Mouse (Mus musculus): ENCODE measurements at regions not wholly inside any gene's neighbourhood (a gene's known extent, or its start where the extent isn't known, plus 50 kb on each side); places are given as distances from the start of the nearest gene placed in this dataset.

GRCm38 (mm10) chr12:14088960-14089359 is 62.9 kb downstream of the Fam84a start:
- WGBS = 61% methylated on average over 2 of the region's 2 CpGs
- Histone ChIP-seq H3K27ac (ENCODE audit: insufficient read depth, low read length) (no peak overlapping the region), H3K4me1 (ENCODE audit: control insufficient read depth, insufficient read depth, low read length) (no peaks in the 10 kb centered on the region), H3K27me3 (ENCODE audit: control insufficient read depth, insufficient read depth, low read length) (no peaks in the 10 kb centered on the region), H3K4me3 (replicated peaks; ENCODE audit: insufficient read depth, low read depth, low read length) (no peak overlapping the region)
- TF ChIP-seq CTCF (IDR thresholded peaks at IDR 0.05; ENCODE audit: borderline replicate concordance, insufficient read depth, low read depth, low read length) = no peak
- no peak for TF ChIP-seq POLR2A (IDR thresholded peaks at IDR 0.05; ENCODE audit: borderline replicate concordance, insufficient read depth, low read length)
- no peak for DNase-seq

- TF ChIP-seq POLR2A (IDR thresholded peaks at IDR 0.05; ENCODE audit: borderline replicate concordance, insufficient read depth, low read length) (no peak), CTCF (IDR thresholded peaks at IDR 0.05; ENCODE audit: borderline replicate concordance, insufficient read depth, low read depth, low read length) (no peak)
- WGBS = 43% methylated on average over 3 of the region's 3 CpGs
- Histone ChIP-seq H3K4me3 (replicated peaks; ENCODE audit: insufficient read depth, low read depth, low read length) (no peak overlapping the region), H3K4me1 (ENCODE audit: control insufficient read depth, insufficient read depth, low read length) (no peaks in the 10 kb centered on the region), H3K27ac (ENCODE audit: insufficient read depth, low read length) (no peak overlapping the region), H3K27me3 (ENCODE audit: control insufficient read depth, insufficient read depth, low read length) (no peaks in the 10 kb centered on the region)
- DNase-seq = peak; percentile 15 to 58
Measured at GRCm38 (mm10) chr12:14082771-14083170, 69.1 kb downstream of the Fam84a start.

GRCm38 (mm10) chr12:14079892-14080291 is 72.0 kb downstream of the Fam84a start:
- no peak overlapping the region for H3K4me3 ChIP-seq (replicated peaks; ENCODE audit: insufficient read depth, low read depth, low read length)
- no peak for DNase-seq
- TF ChIP-seq POLR2A (IDR thresholded peaks at IDR 0.05; ENCODE audit: borderline replicate concordance, insufficient read depth, low read length) (no peak), CTCF (IDR thresholded peaks at IDR 0.05; ENCODE audit: borderline replicate concordance, insufficient read depth, low read depth, low read length) (no peak)
- no peaks in the 10 kb centered on the region for H3K27me3 ChIP-seq (ENCODE audit: control insufficient read depth, insufficient read depth, low read length)
- H3K4me1 ChIP-seq (ENCODE audit: control insufficient read depth, insufficient read depth, low read length) = no peaks in the 10 kb centered on the region
- no peak overlapping the region for H3K27ac ChIP-seq (ENCODE audit: insufficient read depth, low read length)
- WGBS = 92% methylated on average over 1 of the region's 1 CpGs

GRCm38 (mm10) chr12:14069049-14069448 is 82.8 kb downstream of the Fam84a start:
- H3K27ac ChIP-seq (ENCODE audit: insufficient read depth, low read length) = no peak overlapping the region
- 10% methylated on average over 4 of the region's 4 CpGs for WGBS
- H3K4me3 ChIP-seq (replicated peaks; ENCODE audit: insufficient read depth, low read depth, low read length) = no peak overlapping the region
- H3K27me3 ChIP-seq (ENCODE audit: control insufficient read depth, insufficient read depth, low read length) = no peaks in the 10 kb centered on the region
- no peaks in the 10 kb centered on the region for H3K4me1 ChIP-seq (ENCODE audit: control insufficient read depth, insufficient read depth, low read length)
- TF ChIP-seq POLR2A (IDR thresholded peaks at IDR 0.05; ENCODE audit: borderline replicate concordance, insufficient read depth, low read length) (no peak), CTCF (IDR thresholded peaks at IDR 0.05; ENCODE audit: borderline replicate concordance, insufficient read depth, low read depth, low read length) (no peak)
- peak in 1 of 2 experiments; percentile 25 for DNase-seq

- H3K4me3 ChIP-seq (replicated peaks; ENCODE audit: insufficient read depth, low read depth, low read length) = no peak overlapping the region
- WGBS = 55% methylated on average over 3 of the region's 3 CpGs
- TF ChIP-seq CTCF (IDR thresholded peaks at IDR 0.05; ENCODE audit: borderline replicate concordance, insufficient read depth, low read depth, low read length) (no peak), POLR2A (IDR thresholded peaks at IDR 0.05; ENCODE audit: borderline replicate concordance, insufficient read depth, low read length) (no peak)
- no peaks in the 10 kb centered on the region for H3K27me3 ChIP-seq (ENCODE audit: control insufficient read depth, insufficient read depth, low read length)
- DNase-seq = no peak
- no peaks in the 10 kb centered on the region for H3K4me1 ChIP-seq (ENCODE audit: control insufficient read depth, insufficient read depth, low read length)
- no peak overlapping the region for H3K27ac ChIP-seq (ENCODE audit: insufficient read depth, low read length)
Measured at GRCm38 (mm10) chr12:14065401-14065800, 86.5 kb downstream of the Fam84a start.

GRCm38 (mm10) chr12:14063276-14063675 is 88.6 kb downstream of the Fam84a start:
- TF ChIP-seq POLR2A (IDR thresholded peaks at IDR 0.05; ENCODE audit: borderline replicate concordance, insufficient read depth, low read length) (no peak), CTCF (IDR thresholded peaks at IDR 0.05; ENCODE audit: borderline replicate concordance, insufficient read depth, low read depth, low read length) (no peak)
- DNase-seq = no peak
- WGBS = 81% methylated on average over 4 of the region's 4 CpGs
- Histone ChIP-seq H3K27ac (ENCODE audit: insufficient read depth, low read length) (no peak overlapping the region), H3K4me3 (replicated peaks; ENCODE audit: insufficient read depth, low read depth, low read length) (no peak overlapping the region), H3K27me3 (ENCODE audit: control insufficient read depth, insufficient read depth, low read length) (no peaks in the 10 kb centered on the region), H3K4me1 (ENCODE audit: control insufficient read depth, insufficient read depth, low read length) (no peaks in the 10 kb centered on the region)

- H3K27ac ChIP-seq (ENCODE audit: insufficient read depth, low read length) = no peak overlapping the region
- TF ChIP-seq POLR2A (IDR thresholded peaks at IDR 0.05; ENCODE audit: borderline replicate concordance, insufficient read depth, low read length) (no peak), CTCF (IDR thresholded peaks at IDR 0.05; ENCODE audit: borderline replicate concordance, insufficient read depth, low read depth, low read length) (no peak)
- no peak overlapping the region for H3K4me3 ChIP-seq (replicated peaks; ENCODE audit: insufficient read depth, low read depth, low read length)
- WGBS = 87% methylated on average over 4 of the region's 4 CpGs
- no peak for DNase-seq
- H3K27me3 ChIP-seq (ENCODE audit: control insufficient read depth, insufficient read depth, low read length) = no peaks in the 10 kb centered on the region
- no peaks in the 10 kb centered on the region for H3K4me1 ChIP-seq (ENCODE audit: control insufficient read depth, insufficient read depth, low read length)
Measured at GRCm38 (mm10) chr12:14056116-14056515, 95.7 kb downstream of the Fam84a start.

- TF ChIP-seq POLR2A (IDR thresholded peaks at IDR 0.05; ENCODE audit: borderline replicate concordance, insufficient read depth, low read length) (no peak), CTCF (IDR thresholded peaks at IDR 0.05; ENCODE audit: borderline replicate concordance, insufficient read depth, low read depth, low read length) (no peak)
- no peaks in the 10 kb centered on the region for H3K4me1 ChIP-seq (ENCODE audit: control insufficient read depth, insufficient read depth, low read length)
- no peak overlapping the region for H3K27ac ChIP-seq (ENCODE audit: insufficient read depth, low read length)
- H3K27me3 ChIP-seq (ENCODE audit: control insufficient read depth, insufficient read depth, low read length) = no peaks in the 10 kb centered on the region
- WGBS = 92% methylated on average over 1 of the region's 1 CpGs
- no peak overlapping the region for H3K4me3 ChIP-seq (replicated peaks; ENCODE audit: insufficient read depth, low read depth, low read length)
- no peak for DNase-seq
Measured at GRCm38 (mm10) chr12:14032363-14032762, 119.5 kb downstream of the Fam84a start.

Data from cerebellum, adult 2 months (tissue).